Mouse (Mus musculus): ENCODE measurements around the gene Mkks. TPM values are rescaled to one million over a fixed set of nuclear protein-coding genes. Genes with fewer than 3 reads are reported as not detected.

Mkks gene
- total RNA-seq, 2 experiments from 2014 or later: 23.2 to 23.3 TPM

GRCm38 (mm10) chr2:136827612-136828011 is 63.6 kb downstream of the Mkks start:
- Histone ChIP-seq H3K27ac (no peak overlapping the region), H3K4me3 (no peak overlapping the region)
- TF ChIP-seq CTCF (conservative IDR thresholded peaks at IDR 0.05): no peak
- DNase-seq (ENCODE audit: low spot score in 2 of 2): no peak

Other genes starting within 250 kb of the Mkks start
- gene Snap25, start 177.9 kb downstream of the Mkks start, total RNA-seq (2021): 1,000 to 10,000 TPM; 2,121 to 2,268 TPM
- 10 to 100 TPM; 27.9 to 34.3 TPM for gene AL731706.2, start 5.7 kb downstream of the Mkks start, total RNA-seq (2021)
- gene Slx4ip, start 171 bp downstream of the Mkks start, total RNA-seq (2021): 1 to 10 TPM; 7.8 to 8.4 TPM
- 10 to 100 TPM; 14.8 to 15.8 TPM for gene AL731706.1, start within 50 bp of the Mkks start, total RNA-seq (2021)
- gene Jag1, start 225.3 kb upstream of the Mkks start, total RNA-seq (2021): 10 to 100 TPM; 10.4 to 11.0 TPM

All from layer of hippocampus, adult 2 months (tissue).